Mouse (Mus musculus): ENCODE measurements around the gene Clec11a. TPM values are rescaled to one million over a fixed set of nuclear protein-coding genes. Genes with fewer than 3 reads are reported as not detected.
A peak's percentile ranks its signal among the peaks of the same experiment; 100 is the strongest.
"Not testable (repeated sequence)": the region's sequence is repeated elsewhere in the genome, so short reads cannot be mapped to it uniquely, and the experiment has no call there.

Clec11a gene
- total RNA-seq, 1 experiment from 2014 or later, result 3.6 TPM

- no peak for DNase-seq
Observed at GRCm38 (mm10) chr7:44326614-44327013, 19.9 kb upstream of the Clec11a start.

DNA sequence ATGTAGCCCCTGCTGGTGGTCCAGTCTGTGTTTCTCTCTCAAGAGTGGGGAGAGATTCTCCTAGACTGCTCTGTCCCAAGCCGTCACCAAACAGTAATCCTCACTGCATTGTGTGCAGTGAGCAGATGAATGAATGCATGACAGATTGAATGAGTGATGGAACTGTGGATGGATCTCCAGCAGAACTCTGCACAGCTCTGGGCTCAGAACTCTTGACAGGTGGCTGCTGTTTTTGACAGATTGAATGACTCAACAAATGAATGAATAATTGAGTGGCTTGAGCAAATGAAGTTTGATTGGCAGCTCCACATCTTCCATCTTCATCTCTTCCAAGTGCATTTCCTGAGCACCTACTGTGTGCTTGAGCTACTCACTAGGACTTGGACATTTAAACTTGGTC, 15.6 kb upstream of the Clec11a start:
- no peak for DNase-seq

DNA sequence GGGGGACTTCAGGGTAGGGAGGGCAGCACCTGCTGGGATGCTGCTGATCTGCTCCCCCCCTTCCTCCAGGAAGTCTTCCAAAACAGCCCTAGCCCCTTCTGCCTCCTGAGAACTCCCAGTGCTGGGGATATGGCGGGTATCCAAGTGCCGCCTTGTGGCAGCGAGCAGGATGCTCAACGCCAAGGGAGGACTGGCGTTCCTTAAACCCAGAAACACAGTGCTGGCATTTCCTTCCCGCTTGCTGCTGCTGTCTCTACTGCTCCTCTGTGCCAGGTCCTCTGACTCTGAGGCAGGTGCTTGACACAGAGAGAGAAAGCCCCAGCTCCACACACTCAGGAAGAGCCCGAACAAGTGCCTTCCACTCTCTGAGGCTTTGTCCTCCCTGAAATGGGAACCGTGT, 14.2 kb upstream of the Clec11a start:
- DNase-seq, result no peak

DNA sequence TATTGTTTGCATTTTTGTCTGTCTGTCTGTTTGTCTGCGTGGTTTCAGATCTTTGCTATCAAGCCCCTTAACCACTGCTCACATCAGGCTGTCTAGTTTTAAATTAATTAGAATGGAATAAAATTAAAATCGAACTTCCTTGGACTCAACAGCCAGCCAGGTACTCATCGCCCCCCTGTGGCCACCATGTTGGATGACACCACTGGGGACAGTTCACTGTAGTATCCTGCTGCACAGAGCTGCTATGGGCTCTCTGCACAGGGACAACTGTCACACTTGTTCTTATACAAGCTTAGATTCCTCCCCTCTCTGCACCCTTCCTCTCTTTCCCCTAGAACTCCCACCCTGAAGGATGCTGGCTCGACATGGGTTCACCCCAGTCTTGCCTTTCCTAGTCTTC, 11.2 kb upstream of the Clec11a start:
- DNase-seq, result peak; percentile 43

DNA sequence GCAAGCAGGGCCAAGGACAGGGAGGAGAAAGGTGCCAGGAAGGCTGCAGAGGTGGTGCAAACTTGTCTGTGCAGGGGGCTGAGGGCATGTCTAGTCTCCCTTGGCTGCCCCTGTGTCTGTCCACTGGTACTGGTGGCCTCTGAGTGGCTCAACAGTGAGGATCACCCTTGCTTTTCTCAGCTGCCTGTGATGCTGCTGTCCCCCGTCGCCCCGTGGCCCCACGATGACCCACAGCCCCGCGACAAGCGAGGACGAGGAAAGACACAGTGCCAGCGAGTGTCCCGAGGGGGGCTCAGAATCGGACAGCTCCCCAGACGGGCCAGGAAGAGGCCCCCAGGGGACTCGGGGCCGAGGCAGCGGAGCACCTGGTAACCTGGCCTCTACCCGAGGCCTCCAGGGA, 5.8 kb upstream of the Clec11a start:
- no peak for DNase-seq

DNA sequence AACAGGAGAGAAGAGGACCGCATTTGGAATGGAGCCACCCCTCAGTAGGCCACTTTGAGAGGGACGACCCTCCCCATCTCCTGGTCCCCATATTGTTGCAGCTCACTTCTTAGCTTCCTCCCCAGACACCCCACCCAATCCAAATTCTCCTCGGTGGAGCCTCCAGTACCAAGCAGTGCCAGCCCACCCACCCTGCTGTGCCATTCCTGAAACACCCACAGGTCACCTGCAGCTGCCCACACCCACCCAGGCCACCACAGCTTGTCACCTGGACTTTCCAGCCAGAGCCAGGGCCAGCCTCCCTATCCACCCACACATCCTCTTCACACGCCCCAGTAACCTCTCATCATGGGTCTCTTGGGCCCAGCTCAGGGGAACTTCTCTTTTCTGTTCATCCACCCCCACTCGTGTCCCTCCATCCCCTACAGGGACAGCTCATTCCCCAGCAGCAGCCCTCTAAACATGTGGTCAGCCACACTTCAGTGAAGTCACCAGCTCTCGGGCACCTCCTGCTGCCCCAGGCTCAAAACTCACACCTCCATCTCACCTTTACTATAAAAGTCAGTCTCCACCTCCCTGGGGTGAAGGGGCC, 5.1 kb upstream of the Clec11a start:
- DNase-seq, result no peak

DNA sequence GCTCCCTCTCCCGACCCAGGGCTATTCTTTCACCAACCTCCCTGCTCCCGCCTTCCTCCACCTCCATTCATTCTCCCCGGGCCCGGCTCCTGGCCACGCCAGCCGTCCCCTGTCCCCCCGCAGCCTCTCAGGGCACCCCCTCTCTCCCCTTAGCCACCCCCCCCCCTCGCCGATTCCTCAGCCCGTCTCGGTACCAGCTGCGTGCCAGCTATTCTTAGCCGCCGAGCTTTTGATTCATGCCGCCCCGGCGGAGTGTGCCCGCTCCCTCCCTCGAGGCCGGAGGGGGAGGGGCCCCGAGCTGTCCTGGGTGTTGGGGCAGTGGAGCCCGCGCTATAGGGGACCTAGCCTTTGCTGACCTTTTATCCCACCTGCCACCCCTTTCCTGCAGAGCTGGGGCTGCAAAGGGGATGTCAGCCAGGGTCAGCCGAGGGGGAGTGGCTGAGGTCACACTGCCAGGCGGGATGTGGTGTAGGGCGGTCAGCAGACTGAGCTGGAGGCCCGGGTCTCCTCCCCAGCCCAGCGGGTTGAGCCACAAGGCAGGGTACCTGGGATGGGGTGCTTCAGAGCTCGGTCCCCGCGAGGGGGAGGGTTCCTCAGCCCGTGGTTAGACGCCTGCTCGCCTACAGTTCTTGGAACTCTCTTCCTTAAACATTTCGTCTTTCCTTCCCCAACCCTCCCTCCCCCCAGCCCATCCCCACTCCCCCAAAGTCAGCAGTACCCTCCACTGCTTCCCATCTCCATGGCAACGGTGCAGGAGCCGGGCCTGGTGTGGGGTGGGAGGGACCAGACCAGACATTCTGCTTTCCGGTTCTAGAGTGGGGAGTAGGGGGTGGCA, 4.4 kb upstream of the Clec11a start:
- DNase-seq, result peak; percentile 58

- DNase-seq, result peak; percentile 15
Observed at GRCm38 (mm10) chr7:44310285-44310877, 3.7 kb upstream of the Clec11a start.

DNA sequence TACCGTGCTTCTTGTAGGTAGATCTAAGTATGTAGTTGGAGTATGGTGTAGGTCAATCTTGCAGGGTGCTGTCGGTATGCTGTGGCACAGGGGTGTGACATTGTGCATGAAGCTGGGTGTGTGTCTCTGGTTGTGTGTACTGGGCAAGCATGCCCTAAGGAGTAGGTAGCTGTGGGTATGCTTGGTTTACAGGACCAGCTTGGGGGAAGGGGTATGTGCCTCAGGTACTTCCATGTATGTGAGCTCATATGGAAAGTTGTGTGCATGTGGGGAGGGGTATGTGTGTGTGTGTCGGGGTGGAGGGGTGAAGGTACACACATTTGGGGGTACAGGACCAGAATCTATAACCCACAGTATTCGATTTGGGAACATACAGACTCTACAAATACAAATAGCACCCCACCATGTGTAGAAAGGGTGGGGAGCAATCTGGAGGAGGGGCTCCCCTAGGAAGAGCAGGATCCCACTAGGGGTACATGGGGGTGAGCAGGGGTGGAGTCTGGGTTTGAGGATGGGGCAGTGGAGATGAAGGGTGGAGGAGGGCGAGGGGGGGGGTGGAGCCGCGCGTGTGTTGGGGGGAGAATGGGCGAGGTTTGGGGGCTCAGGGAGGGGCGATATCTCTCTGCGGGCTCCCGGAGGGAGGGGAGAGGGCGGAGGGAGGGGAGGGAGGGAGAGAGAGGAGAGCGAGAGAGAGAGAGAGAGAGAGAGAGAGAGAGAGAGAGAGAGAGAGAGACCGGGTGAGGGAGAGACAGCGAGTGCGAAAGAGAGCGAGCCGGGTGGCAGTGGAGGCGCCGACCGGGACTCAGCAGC, 3.0 kb upstream of the Clec11a start, which contains the start of gene Shank1:
Gene Shank1, plus strand, starts transcription at position 779 of the 810 bp plus-strand sequence.
- DNase-seq, result no peak

DNA sequence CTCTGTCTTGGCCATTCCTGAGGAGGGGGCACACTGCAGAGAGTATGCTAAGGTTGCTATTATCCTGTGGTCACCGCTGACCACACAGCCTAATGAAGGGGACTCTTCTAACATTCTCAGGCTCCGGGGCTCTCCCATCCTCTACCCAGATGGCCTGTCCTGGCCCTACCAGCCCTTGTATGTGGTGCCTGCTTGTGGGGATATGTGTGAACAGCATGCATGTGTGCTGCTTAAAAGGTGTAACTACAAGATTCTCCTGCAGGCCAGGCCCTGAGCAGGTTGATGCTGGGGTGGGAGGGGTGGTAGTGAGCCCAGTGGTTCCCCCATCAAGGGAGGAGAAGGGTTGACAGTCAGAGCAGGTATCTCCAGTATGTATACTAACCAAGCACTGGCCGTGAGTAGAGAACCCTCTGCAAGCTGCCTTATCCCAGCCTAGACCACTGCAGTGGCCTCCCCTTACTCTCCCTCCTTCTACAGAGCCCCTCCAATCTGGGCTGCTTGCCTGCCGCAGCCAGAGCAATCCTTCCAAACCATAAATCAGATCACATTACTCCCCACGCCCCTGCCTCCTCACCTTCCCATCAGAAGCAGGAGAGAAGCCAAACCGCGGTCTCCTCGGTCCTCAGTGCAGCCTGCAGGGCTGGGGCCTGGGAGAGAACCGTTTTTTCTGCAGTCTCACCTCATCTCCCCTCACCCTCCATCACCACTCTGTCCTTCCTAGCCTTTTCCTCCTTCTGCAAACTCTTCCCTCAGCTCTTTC, 739 bp upstream of the Clec11a start:
- no peak for DNase-seq

DNA sequence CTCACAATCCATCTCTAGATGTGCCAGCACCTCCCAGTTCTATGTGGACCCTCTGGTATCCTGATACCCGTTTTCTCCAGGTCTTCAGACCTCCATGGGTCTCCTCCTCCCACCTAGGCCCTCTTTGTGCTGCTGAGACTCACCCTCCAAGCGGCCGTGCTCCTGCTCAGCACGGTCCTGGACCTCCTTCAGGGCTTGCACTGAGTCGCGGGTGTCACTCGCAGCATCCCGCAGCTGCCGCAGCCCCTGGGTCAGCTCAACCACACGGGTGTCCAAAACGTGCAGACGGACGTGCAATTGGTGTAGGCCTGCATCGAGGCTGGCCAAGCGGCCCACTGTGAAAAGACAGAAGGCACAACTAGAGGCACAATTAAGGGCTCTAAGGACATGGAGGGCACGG, 1.0 kb downstream of the Clec11a start:
- peak; percentile 6 for DNase-seq

GRCm38 (mm10) chr7:44304775-44305641, 1.7 kb downstream of the Clec11a start:
- peak; percentile 94 for DNase-seq

GRCm38 (mm10) chr7:44304463-44304774, 2.3 kb downstream of the Clec11a start:
- no peak for DNase-seq

- no peak for DNase-seq
Observed at GRCm38 (mm10) chr7:44303346-44304340, 3.1 kb downstream of the Clec11a start.

DNA sequence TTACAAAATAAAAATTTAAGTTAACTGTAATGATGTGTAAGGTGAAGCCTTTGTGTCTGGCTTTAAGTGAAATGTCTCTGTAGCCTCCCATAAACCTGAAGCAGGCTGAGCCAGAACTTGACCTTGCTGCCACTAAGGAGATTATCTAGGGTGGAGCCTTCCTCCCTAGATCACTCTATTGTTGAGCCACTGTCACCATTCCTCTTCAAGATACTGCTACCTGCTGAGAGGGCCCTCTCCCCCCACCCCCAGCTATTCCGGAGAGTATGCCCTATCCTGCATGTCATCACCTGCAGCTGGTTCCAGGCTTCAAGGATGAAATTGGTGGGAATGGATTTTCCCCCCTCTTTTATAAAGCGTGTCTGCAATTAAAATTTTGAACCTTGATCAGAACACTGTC, 9.2 kb downstream of the Clec11a start:
- DNase-seq, result not testable (repeated sequence)

DNA sequence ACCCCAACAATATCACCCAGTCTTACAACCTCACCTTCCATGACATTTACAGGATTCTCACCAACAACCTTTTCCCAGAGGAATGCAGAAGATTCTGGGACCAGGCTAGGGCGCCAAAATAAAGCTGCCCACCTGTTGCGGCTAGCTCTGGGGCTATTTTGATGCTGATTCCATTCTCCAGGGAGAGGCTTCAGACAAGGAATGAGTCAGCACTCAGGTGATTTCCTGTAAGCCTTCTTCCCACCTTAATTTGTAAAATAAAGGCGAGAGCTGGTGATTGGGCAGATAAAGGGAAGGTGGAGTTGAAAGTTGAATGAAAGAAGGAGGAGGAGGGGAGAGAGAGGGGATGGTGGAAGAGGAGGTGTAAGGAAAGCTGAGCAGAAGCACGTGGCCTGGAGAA, 15.3 kb downstream of the Clec11a start:
- DNase-seq, result no peak

DNA sequence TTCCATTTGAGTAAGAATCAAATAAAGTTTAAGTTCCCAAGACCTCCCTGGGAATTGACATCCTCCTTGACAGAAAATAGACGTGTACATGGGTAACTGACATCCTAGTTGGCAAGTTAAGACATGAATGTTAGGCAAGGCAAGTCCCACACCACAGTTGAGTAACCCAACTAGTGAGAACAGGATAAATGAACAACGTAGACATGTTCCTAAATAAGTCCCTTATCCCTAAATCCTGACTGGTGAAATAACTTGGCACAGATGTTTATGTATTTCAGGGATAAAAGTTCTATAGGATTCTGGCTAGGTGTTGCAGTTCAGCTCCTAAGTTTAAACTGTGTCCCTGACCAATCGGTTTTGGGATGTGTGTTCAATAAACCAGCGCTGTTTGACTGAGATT, 15.7 kb downstream of the Clec11a start:
- no peak for DNase-seq

DNA sequence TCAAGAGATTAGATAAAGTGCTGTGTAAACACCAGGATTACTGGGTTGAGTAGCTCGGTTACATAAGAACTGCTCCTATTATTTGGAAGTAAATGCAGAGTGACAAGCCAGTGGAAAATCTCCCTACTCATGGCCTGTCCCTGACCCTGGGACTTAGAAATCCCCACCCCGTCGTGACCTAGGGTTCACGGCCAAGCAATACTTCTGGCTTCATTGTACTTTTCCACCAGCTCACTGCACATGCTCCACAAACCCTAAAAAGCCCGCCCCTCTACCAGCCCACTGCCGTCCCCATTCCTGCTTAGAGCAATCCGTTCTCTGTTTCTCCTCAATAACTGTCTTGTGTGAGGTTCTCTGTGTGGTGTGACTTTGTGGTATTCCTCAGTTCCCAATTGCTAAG, 18.9 kb downstream of the Clec11a start:
- no peak for DNase-seq

- DNase-seq, result no peak
Observed at GRCm38 (mm10) chr7:44281586-44281985, 25.1 kb downstream of the Clec11a start.

GRCm38 (mm10) chr7:44280959-44281358, 25.7 kb downstream of the Clec11a start:
- DNase-seq, result no peak
